Mouse (Mus musculus): Measurements from ENCODE around the gene Gm49601. TPM values are rescaled to one million over a fixed set of nuclear protein-coding genes. Genes with fewer than 3 reads are reported as not detected.

Gm49601 gene
- polyA plus RNA-seq, 1 experiment from 2014 or later: 2.4 TPM

GRCm38 (mm10) chr16:18589804-18590790 lies 36.1 kb downstream of the Gm49601 start, which contains the start of gene Tbx1:
Tbx1 (minus strand) TSS chr16:18590671.
- Histone ChIP-seq H3K27me3 (ENCODE audit: control insufficient read depth, insufficient read depth, low read length) (peaks cover 75% of the 10 kb centered on the region), H3K9ac (ENCODE audit: low read length) (peak within 1 kb of the TSS; percentile 27), H3K27ac (replicated peaks; ENCODE audit: low read depth, low read length) (no peak within 1 kb of the TSS), H3K4me3 (ENCODE audit: low read depth, low read length) (peak within 1 kb of the TSS; percentile 24), H3K4me2 (ENCODE audit: low read depth, severe bottlenecking) (peak within 1 kb of the TSS; percentile 38), H3K36me3 (ENCODE audit: control insufficient read depth, insufficient read depth, low read length) (no peaks in the 10 kb centered on the region), H3K4me1 (ENCODE audit: control insufficient read depth, insufficient read depth, low read length) (peaks cover 29% of the 10 kb centered on the region), H3K9me3 (ENCODE audit: control insufficient read depth, low read length) (no peaks in the 10 kb centered on the region)
- WGBS: 1% methylated on average over 48 of the region's 48 CpGs
- no peak for ATAC-seq (ENCODE audit: insufficient number of reproducible peaks, low FRiP score, low TSS enrichment, low read depth)
- peak; percentile 67 for DNase-seq (ENCODE audit: low spot score)

- H3K9me3 ChIP-seq (ENCODE audit: control insufficient read depth, low read length): no peaks in the 10 kb centered on the region
- peaks cover 85% of the 10 kb centered on the region for H3K27me3 ChIP-seq (ENCODE audit: control insufficient read depth, insufficient read depth, low read length)
- no peak overlapping the region for H3K4me3 ChIP-seq (ENCODE audit: low read depth, low read length)
- peaks cover 29% of the 10 kb centered on the region for H3K4me1 ChIP-seq (ENCODE audit: control insufficient read depth, insufficient read depth, low read length)
- ATAC-seq (ENCODE audit: insufficient number of reproducible peaks, low FRiP score, low TSS enrichment, low read depth) (no peak), DNase-seq (ENCODE audit: low spot score) (peak; percentile 42)
- no peak overlapping the region for H3K9ac ChIP-seq (ENCODE audit: low read length)
- H3K36me3 ChIP-seq (ENCODE audit: control insufficient read depth, insufficient read depth, low read length): no peaks in the 10 kb centered on the region
- H3K4me2 ChIP-seq (ENCODE audit: low read depth, severe bottlenecking): no peak overlapping the region
- WGBS: 10% methylated on average over 9 of the region's 9 CpGs
- no peak overlapping the region for H3K27ac ChIP-seq (replicated peaks; ENCODE audit: low read depth, low read length)
Measured at GRCm38 (mm10) chr16:18589080-18589621, 37.1 kb downstream of the Gm49601 start.

GRCm38 (mm10) chr16:18588738-18589055 lies 37.5 kb downstream of the Gm49601 start:
- 1% methylated on average over 31 of the region's 31 CpGs for WGBS
- H3K4me1 ChIP-seq (ENCODE audit: control insufficient read depth, insufficient read depth, low read length): peaks cover 29% of the 10 kb centered on the region
- peak overlapping the region; percentile 38 for H3K4me2 ChIP-seq (ENCODE audit: low read depth, severe bottlenecking)
- H3K27me3 ChIP-seq (ENCODE audit: control insufficient read depth, insufficient read depth, low read length): peaks cover 88% of the 10 kb centered on the region
- H3K4me3 ChIP-seq (ENCODE audit: low read depth, low read length): 0 out of 2 replicates have a peak overlapping the region, but pooled peaks have one; percentile 10
- no peak for DNase-seq (ENCODE audit: low spot score)
- no peak overlapping the region for H3K9ac ChIP-seq (ENCODE audit: low read length)
- H3K9me3 ChIP-seq (ENCODE audit: control insufficient read depth, low read length): no peaks in the 10 kb centered on the region
- no peak overlapping the region for H3K27ac ChIP-seq (replicated peaks; ENCODE audit: low read depth, low read length)
- H3K36me3 ChIP-seq (ENCODE audit: control insufficient read depth, insufficient read depth, low read length): no peaks in the 10 kb centered on the region
- no peak for ATAC-seq (ENCODE audit: insufficient number of reproducible peaks, low FRiP score, low TSS enrichment, low read depth)

DNA sequence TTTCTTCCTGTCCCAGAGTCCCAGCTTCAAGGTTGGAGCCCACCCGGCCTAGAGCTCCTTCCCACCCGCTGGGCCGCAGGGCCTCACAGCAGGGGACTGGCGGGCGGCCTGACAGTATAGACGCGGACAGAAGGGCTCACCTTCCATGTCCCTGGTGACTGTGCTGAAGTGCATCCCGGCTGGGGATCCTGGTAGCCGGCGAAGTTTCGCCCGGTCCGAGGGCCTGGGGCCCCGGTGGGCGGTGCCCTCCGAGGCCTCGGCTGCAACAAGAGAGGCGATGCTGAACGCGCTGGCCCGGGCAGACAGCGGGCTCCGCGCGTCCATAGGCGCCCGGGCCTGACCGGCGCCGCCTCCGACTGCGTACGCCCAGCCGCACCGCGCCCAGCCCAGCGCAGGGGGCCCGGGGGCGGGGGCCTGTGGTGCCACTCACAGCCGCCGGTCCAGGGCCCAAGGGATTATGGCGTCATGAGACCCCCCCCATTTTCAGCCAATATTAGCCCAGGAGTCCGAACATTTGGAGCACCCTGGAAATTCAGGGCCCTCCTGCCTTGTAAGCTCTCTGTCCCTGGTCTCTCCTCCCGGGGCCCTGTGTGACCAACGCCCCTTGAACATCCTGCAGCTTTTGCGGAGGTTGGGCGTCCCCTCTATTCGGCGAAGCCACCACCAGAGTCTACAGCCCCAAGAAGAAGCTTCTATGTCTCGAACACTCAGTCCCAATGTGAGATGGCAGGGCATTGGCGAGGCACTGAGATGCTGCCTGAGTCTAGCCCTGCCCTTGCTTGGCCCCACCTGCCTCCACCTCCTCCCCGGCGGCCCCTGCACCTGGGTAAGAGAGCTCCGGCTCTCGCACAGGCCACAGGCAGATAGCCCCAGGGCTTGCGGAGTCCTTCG lies 38.1 kb downstream of the Gm49601 start:
- Histone ChIP-seq H3K36me3 (ENCODE audit: control insufficient read depth, insufficient read depth, low read length) (no peaks in the 10 kb centered on the region), H3K4me2 (ENCODE audit: low read depth, severe bottlenecking) (peak overlapping the region; percentile 38), H3K4me3 (ENCODE audit: low read depth, low read length) (peak overlapping the region; percentile 23), H3K9ac (ENCODE audit: low read length) (no peak overlapping the region), H3K27ac (replicated peaks; ENCODE audit: low read depth, low read length) (no peak overlapping the region), H3K9me3 (ENCODE audit: control insufficient read depth, low read length) (no peaks in the 10 kb centered on the region), H3K27me3 (ENCODE audit: control insufficient read depth, insufficient read depth, low read length) (peaks cover 88% of the 10 kb centered on the region), H3K4me1 (ENCODE audit: control insufficient read depth, insufficient read depth, low read length) (peaks cover 29% of the 10 kb centered on the region)
- peak; percentile 68 for DNase-seq (ENCODE audit: low spot score)
- 1% methylated on average over 57 of the region's 57 CpGs for WGBS
- ATAC-seq (ENCODE audit: insufficient number of reproducible peaks, low FRiP score, low TSS enrichment, low read depth): no peak

GRCm38 (mm10) chr16:18586906-18587546 lies 39.2 kb downstream of the Gm49601 start:
- DNase-seq (ENCODE audit: low spot score): peak; percentile 39
- under 1% methylated on average over 20 of the region's 62 CpGs for WGBS
- Histone ChIP-seq H3K4me2 (ENCODE audit: low read depth, severe bottlenecking) (peak overlapping the region; percentile 80), H3K36me3 (ENCODE audit: control insufficient read depth, insufficient read depth, low read length) (no peaks in the 10 kb centered on the region), H3K27me3 (ENCODE audit: control insufficient read depth, insufficient read depth, low read length) (peaks cover 93% of the 10 kb centered on the region), H3K9me3 (ENCODE audit: control insufficient read depth, low read length) (no peaks in the 10 kb centered on the region), H3K4me3 (ENCODE audit: low read depth, low read length) (peak overlapping the region; percentile 35), H3K9ac (ENCODE audit: low read length) (peak overlapping the region; percentile 59), H3K27ac (replicated peaks; ENCODE audit: low read depth, low read length) (no peak overlapping the region), H3K4me1 (ENCODE audit: control insufficient read depth, insufficient read depth, low read length) (peaks cover 36% of the 10 kb centered on the region)
- no peak for ATAC-seq (ENCODE audit: insufficient number of reproducible peaks, low FRiP score, low TSS enrichment, low read depth)

- Histone ChIP-seq H3K27ac (replicated peaks; ENCODE audit: low read depth, low read length) (no peak overlapping the region), H3K36me3 (ENCODE audit: control insufficient read depth, insufficient read depth, low read length) (no peaks in the 10 kb centered on the region), H3K4me2 (ENCODE audit: low read depth, severe bottlenecking) (peak overlapping the region; percentile 80), H3K4me1 (ENCODE audit: control insufficient read depth, insufficient read depth, low read length) (peaks cover 33% of the 10 kb centered on the region), H3K9ac (ENCODE audit: low read length) (peak overlapping the region; percentile 59), H3K4me3 (ENCODE audit: low read depth, low read length) (peak overlapping the region; percentile 35), H3K27me3 (ENCODE audit: control insufficient read depth, insufficient read depth, low read length) (peaks cover 91% of the 10 kb centered on the region), H3K9me3 (ENCODE audit: control insufficient read depth, low read length) (no peaks in the 10 kb centered on the region)
- under 1% methylated on average over 81 of the region's 83 CpGs for WGBS
- ATAC-seq (ENCODE audit: insufficient number of reproducible peaks, low FRiP score, low TSS enrichment, low read depth) (no peak), DNase-seq (ENCODE audit: low spot score) (peak; percentile 73)
Measured at GRCm38 (mm10) chr16:18586076-18586905, 39.9 kb downstream of the Gm49601 start.

DNA sequence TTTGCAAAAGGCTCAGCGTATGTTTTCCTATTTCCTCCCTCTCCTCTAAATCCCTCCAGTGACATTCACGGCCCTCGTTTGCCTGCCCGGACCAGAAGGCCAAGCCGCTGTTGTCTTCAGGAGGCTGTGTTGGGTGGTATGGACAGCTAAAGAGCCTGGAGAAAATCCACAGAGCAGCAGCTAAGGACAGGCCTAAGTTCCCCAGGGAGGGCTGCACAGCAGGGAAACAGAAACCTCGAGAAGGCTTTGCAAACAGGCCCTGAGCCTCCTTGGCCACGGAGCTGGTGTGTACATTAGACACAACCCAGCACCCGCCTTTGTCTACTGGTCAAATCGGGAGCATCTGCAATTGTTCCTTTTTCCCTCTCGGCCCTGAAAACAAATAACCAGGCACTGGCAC lies 40.6 kb downstream of the Gm49601 start:
- H3K9ac ChIP-seq (ENCODE audit: low read length): no peak overlapping the region
- H3K4me1 ChIP-seq (ENCODE audit: control insufficient read depth, insufficient read depth, low read length): peaks cover 29% of the 10 kb centered on the region
- ATAC-seq (ENCODE audit: insufficient number of reproducible peaks, low FRiP score, low TSS enrichment, low read depth) (no peak), DNase-seq (ENCODE audit: low spot score) (peak; percentile 69)
- WGBS: 5% methylated on average over 10 of the region's 10 CpGs
- H3K4me2 ChIP-seq (ENCODE audit: low read depth, severe bottlenecking): peak overlapping the region; percentile 22; the same call in 1 of the 2 replicates
- peak overlapping the region; percentile 35 for H3K4me3 ChIP-seq (ENCODE audit: low read depth, low read length)
- H3K36me3 ChIP-seq (ENCODE audit: control insufficient read depth, insufficient read depth, low read length): no peaks in the 10 kb centered on the region
- no peak overlapping the region for H3K27ac ChIP-seq (replicated peaks; ENCODE audit: low read depth, low read length)
- peaks cover 91% of the 10 kb centered on the region for H3K27me3 ChIP-seq (ENCODE audit: control insufficient read depth, insufficient read depth, low read length)
- no peaks in the 10 kb centered on the region for H3K9me3 ChIP-seq (ENCODE audit: control insufficient read depth, low read length)

Data from limb, embryonic 11.5 days (tissue).